Mouse (Mus musculus) hindbrain, embryonic 16.5 days (tissue): ENCODE data around the gene Olfr527. TPM values are rescaled to one million over a fixed set of nuclear protein-coding genes. Genes with fewer than 3 reads are reported as not detected.

Source experiments
- ATAC-seq: fragments of 200-750 bp; cut with Nextera tagmentation; 2 replicates; pipeline ENCODE4 v1.8.0; 2017; ENCODE audit warnings: moderate TSS enrichment, moderate library complexity
- H3K27ac ChIP-seq: fragments of 300-500 bp; sonication (generic); 2 replicates; pipeline ENCODE4 v1.5.1; 2014; ENCODE audit warnings: low read depth, mild to moderate bottlenecking, control low read depth, low read length, moderate library complexity
- H3K27me3 ChIP-seq: fragments of 300-500 bp; sonication (generic); replicated peaks from 2 replicates; pipeline ENCODE4 v1.6.1; 2014; ENCODE audit warnings: low read length; ENCODE audit not compliant: control insufficient read depth, insufficient read depth
- H3K36me3 ChIP-seq: fragments of 300-500 bp; sonication (generic); 2 replicates; pipeline ENCODE4 v1.6.1; 2014; ENCODE audit warnings: mild to moderate bottlenecking, low read length, moderate library complexity, mixed read lengths; ENCODE audit not compliant: control insufficient read depth, insufficient read depth
- H3K4me1 ChIP-seq: fragments of 300-500 bp; sonication (generic); 2 replicates; pipeline ENCODE4 v1.6.1; 2014; ENCODE audit warnings: low read depth, low read length; ENCODE audit not compliant: control insufficient read depth, insufficient read depth
- H3K4me2 ChIP-seq: fragments of 300-500 bp; sonication (generic); 2 replicates; pipeline ENCODE4 v1.6.1; 2014; ENCODE audit warnings: mild to moderate bottlenecking, low read length, control low read depth, moderate library complexity
- H3K4me3 ChIP-seq: fragments of 300-500 bp; sonication (generic); 2 replicates; pipeline ENCODE4 v1.5.1; 2014; ENCODE audit warnings: mild to moderate bottlenecking, low read length, control low read depth, moderate library complexity
- H3K9ac ChIP-seq: fragments of 300-500 bp; sonication (generic); 2 replicates; pipeline ENCODE4 v1.6.1; 2014; ENCODE audit warnings: low read depth, mild to moderate bottlenecking, control low read depth, low read length, moderate library complexity
- H3K9me3 ChIP-seq: fragments of 300-500 bp; sonication (generic); 2 replicates; pipeline ENCODE4 v1.6.1; 2014; ENCODE audit warnings: mild to moderate bottlenecking, low read length, moderate library complexity; ENCODE audit not compliant: control insufficient read depth
- WGBS: fragments of 180-500 bp; shearing (Covaris S2); extraction: QIAGEN DNeasy Blood & Tissue Kit; methylation state at CpG from one replicate; pipeline ENCODE4 v1.1.7; 2014; 5-methylcytosine and 5-hydroxymethylcytosine counted together
- polyA plus RNA-seq: library from polyadenylated mRNA; unstranded; fragments of >200 nt; fragmentation: Nextera tagmentation; extraction: Ambion mirVana; gene quantifications from 2 replicates; pipeline ENCODE4 v1.2.1, GENCODE M21; 2015

Olfr527 gene
- polyA plus RNA-seq, 1 experiment from 2014 or later, result not detected

DNA sequence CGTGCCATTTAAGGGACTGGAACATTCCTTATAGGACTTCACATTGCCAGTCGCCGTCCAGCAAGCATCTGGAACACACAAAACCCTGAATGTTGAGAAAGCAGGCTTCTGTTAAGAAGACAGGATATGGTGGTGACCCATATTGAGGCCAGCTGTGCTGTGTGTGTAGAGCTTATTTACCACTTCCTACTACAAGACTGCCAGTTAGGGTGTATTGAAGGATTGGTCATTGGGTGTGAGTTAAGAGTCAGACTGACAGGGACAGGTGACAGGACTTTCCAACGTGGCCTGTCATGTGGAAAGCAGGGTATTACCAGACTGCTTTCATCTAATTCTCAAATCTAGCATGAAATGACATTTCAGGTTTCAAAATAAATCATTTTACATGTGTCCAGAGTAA lies 40.5 kb downstream of the Olfr527 start:
- H3K36me3 ChIP-seq, result no peaks in the 10 kb centered on the region
- H3K4me1 ChIP-seq, result no peaks in the 10 kb centered on the region
- no peak overlapping the region for H3K4me2 ChIP-seq
- no peaks in the 10 kb centered on the region for H3K27me3 ChIP-seq
- H3K9me3 ChIP-seq, result no peaks in the 10 kb centered on the region
- no peak overlapping the region for H3K4me3 ChIP-seq
- 83% methylated on average over 4 of the region's 4 CpGs for WGBS
- ATAC-seq, result no peak
- H3K9ac ChIP-seq, result no peak overlapping the region
- H3K27ac ChIP-seq, result no peak overlapping the region

DNA sequence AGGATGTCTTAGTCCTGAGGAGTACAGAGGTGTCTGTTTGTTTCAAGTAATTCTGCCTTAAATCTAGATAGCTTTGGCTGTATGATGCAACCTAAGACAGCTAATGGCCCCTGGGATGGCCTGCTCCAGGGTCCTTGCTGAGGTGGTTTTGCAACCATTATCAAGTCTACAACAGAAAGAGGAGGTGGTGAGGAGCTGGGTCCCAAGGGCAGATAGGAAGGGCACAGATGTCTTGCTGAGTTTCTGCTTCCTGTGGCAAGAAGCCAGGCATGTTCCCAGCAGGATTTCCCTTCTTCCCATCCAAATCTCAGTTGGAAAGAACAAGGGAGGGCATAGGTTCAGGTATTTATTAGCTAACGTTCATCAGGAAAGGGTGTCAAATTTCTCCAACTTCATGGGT lies 42.4 kb downstream of the Olfr527 start, which contains the start of gene Olfr530:
Gene Olfr530, minus strand, starts transcription at position 101 of the 400 bp plus-strand sequence.
- H3K4me3 ChIP-seq, result no peak within 1 kb of the TSS

DNA sequence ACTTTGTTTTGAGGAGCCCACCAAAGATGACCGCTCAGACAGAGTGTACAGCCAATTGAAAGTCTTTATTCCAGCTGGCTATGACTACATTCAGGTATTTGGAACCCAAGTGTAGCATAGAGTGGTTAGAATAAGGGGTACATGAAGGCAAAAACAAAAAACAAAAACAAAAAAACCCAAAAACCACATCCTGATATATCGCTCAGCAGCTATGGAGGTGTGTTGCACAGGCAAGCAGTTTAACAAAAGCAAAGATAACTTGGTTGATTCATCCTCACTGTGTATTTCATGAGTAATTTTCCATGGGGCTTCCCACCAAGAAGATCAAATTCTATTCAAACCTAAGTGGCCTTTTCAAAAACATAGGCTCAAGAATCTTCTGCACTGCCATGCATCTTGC lies 43.1 kb downstream of the Olfr527 start:
- no peak overlapping the region for H3K4me3 ChIP-seq
- no peaks in the 10 kb centered on the region for H3K36me3 ChIP-seq
- H3K4me2 ChIP-seq, result no peak overlapping the region
- H3K9ac ChIP-seq, result no peak overlapping the region
- no peaks in the 10 kb centered on the region for H3K4me1 ChIP-seq
- 96% methylated on average over 2 of the region's 2 CpGs for WGBS
- H3K9me3 ChIP-seq, result no peaks in the 10 kb centered on the region
- no peak for ATAC-seq
- H3K27me3 ChIP-seq, result no peaks in the 10 kb centered on the region
- H3K27ac ChIP-seq, result no peak overlapping the region

More for the DNA sequence above, 42.4 kb downstream of the Olfr527 start, which contains the start of gene Olfr530:
- no peak within 1 kb of the TSS for H3K27ac ChIP-seq
- no peak within 1 kb of the TSS for H3K9ac ChIP-seq
- no peak for ATAC-seq
- H3K4me1 ChIP-seq, result no peaks in the 10 kb centered on the region
- 57% methylated on average over 1 of the region's 1 CpGs for WGBS
- no peak within 1 kb of the TSS for H3K4me2 ChIP-seq
- no peaks in the 10 kb centered on the region for H3K27me3 ChIP-seq
- H3K9me3 ChIP-seq, result no peaks in the 10 kb centered on the region
- no peaks in the 10 kb centered on the region for H3K36me3 ChIP-seq

Other genes with a start within 250 kb of the Olfr527 start
- gene Prap1, start 240.6 kb upstream of the Olfr527 start, polyA plus RNA-seq, result not detected in 2 replicates
- 39.9 and 43.1 TPM in 2 replicates for gene Fuom, start 231.6 kb upstream of the Olfr527 start, polyA plus RNA-seq
- 8.9 and 9.9 TPM in 2 replicates for gene Paox, start 218.2 kb upstream of the Olfr527 start, polyA plus RNA-seq
- 124 and 128 TPM in 2 replicates for gene Echs1, start 217.5 kb upstream of the Olfr527 start, polyA plus RNA-seq
- 31.1 and 32.1 TPM in 2 replicates for gene Mtg1, start 196.5 kb upstream of the Olfr527 start, polyA plus RNA-seq
- gene Sprn, start 179.1 kb upstream of the Olfr527 start, polyA plus RNA-seq, result 30.8 and 31.2 TPM in 2 replicates
- gene Olfr522, start 169.3 kb upstream of the Olfr527 start, polyA plus RNA-seq, result not detected in 2 replicates
- not detected in 2 replicates for gene Olfr523, start 160.8 kb upstream of the Olfr527 start, polyA plus RNA-seq
- gene Olfr524, start 128.1 kb upstream of the Olfr527 start, polyA plus RNA-seq, result not detected in 2 replicates
- not detected in 2 replicates for gene Cd163l1, start 115.8 kb upstream of the Olfr527 start, polyA plus RNA-seq
- gene 5830411N06Rik, start 86.7 kb upstream of the Olfr527 start, polyA plus RNA-seq, result not detected in 2 replicates
- not detected in 2 replicates for gene Olfr525, start 13.2 kb upstream of the Olfr527 start, polyA plus RNA-seq
- gene Olfr60, start 27.7 kb downstream of the Olfr527 start, polyA plus RNA-seq, result not detected in 2 replicates
- not detected in 2 replicates for gene Olfr530, start 42.3 kb downstream of the Olfr527 start, polyA plus RNA-seq
- not detected in 2 replicates for gene Olfr531, start 68.9 kb downstream of the Olfr527 start, polyA plus RNA-seq
- gene Olfr532, start 87.6 kb downstream of the Olfr527 start, polyA plus RNA-seq, result not detected in 2 replicates
- gene Olfr533, start 129.4 kb downstream of the Olfr527 start, polyA plus RNA-seq, result not detected in 2 replicates
- gene Olfr535, start 150.2 kb downstream of the Olfr527 start, polyA plus RNA-seq, result not detected in 2 replicates
- not detected in 2 replicates for gene Olfr536, start 173.4 kb downstream of the Olfr527 start, polyA plus RNA-seq
- gene Olfr538, start 233.9 kb downstream of the Olfr527 start, polyA plus RNA-seq, result not detected in 2 replicates